40 mouse cellular contexts compared by ENCODE assay signal in genomic region chr4:43771626-43772025, GRCm38 (mm10). TPM values are rescaled to one million over a fixed set of nuclear protein-coding genes. Genes with fewer than 3 reads are reported as not detected.
A peak's percentile ranks its signal among the peaks of the same experiment; 100 is the strongest.
DNase-seq lines count a peak whose midpoint lies in the region; ATAC-seq and TF ChIP-seq lines count a peak whose summit lies in the region.
"Had no signal": no experiment of that assay in that cellular context is flagged by ENCODE, and none has a peak within 500 bp of the region (broad histone marks: within the 10 kb centered on the region; RNA-seq: fewer than 3 reads in every experiment).

No protein-coding gene starts in this region.

- H3K4me3 ChIP-seq in lung, postnatal 0 days (ENCODE audit: low read depth, low read length): no peak overlapping the region
- H3K4me3 ChIP-seq in lung, adult 2 months (replicated peaks; ENCODE audit: extremely low read depth, low read depth, low read length): no peak overlapping the region
- H3K4me3 ChIP-seq: embryonic facial prominence, embryonic 13.5 days; heart, embryonic 15.5 days; hindbrain, embryonic 13.5 days; kidney, embryonic 15.5 days; layer of hippocampus, adult 2 months; left cerebral cortex, adult 2 months; limb, embryonic 12.5 days; liver, embryonic 15.5 days; megakaryocyte, embryonic 14.5 days; midbrain, embryonic 12.5 days; stomach, embryonic 15.5 days had no signal

- TF ChIP-seq EP300 in lung, postnatal 0 days (IDR thresholded peaks at IDR 0.05): no peak

- no peak for TF ChIP-seq POLR2A in lung, adult 2 months (IDR thresholded peaks at IDR 0.05; ENCODE audit: borderline replicate concordance, extremely low read depth, low read depth, low read length)

- no peaks in the 10 kb centered on the region for H3K27me3 ChIP-seq in lung, postnatal 0 days (replicated peaks; ENCODE audit: insufficient read depth, low read length)
- H3K27me3 ChIP-seq: embryonic facial prominence, embryonic 13.5 days; hindbrain, embryonic 13.5 days; kidney, embryonic 15.5 days; limb, embryonic 12.5 days; liver, embryonic 15.5 days; midbrain, embryonic 12.5 days; stomach, embryonic 15.5 days had no signal

- peak; percentile 25; the same call in 1 of the 2 replicates for ATAC-seq in lung, postnatal 0 days
- ATAC-seq: forebrain, embryonic 16.5 days; Patski had no signal

- H3K27ac ChIP-seq in lung, postnatal 0 days (ENCODE audit: low read length): no peak overlapping the region
- H3K27ac ChIP-seq: embryonic facial prominence, embryonic 13.5 days; heart, embryonic 15.5 days; hindbrain, embryonic 13.5 days; kidney, embryonic 15.5 days; layer of hippocampus, adult 2 months; left cerebral cortex, adult 2 months; limb, embryonic 12.5 days; liver, embryonic 15.5 days; midbrain, embryonic 12.5 days; stomach, embryonic 15.5 days had no signal

- H3K9ac ChIP-seq in lung, postnatal 0 days (replicated peaks; ENCODE audit: low read depth): no peak overlapping the region
- H3K9ac ChIP-seq: embryonic facial prominence, embryonic 13.5 days; heart, embryonic 15.5 days; hindbrain, embryonic 13.5 days; kidney, embryonic 15.5 days; limb, embryonic 12.5 days; liver, embryonic 15.5 days; midbrain, embryonic 12.5 days; stomach, embryonic 15.5 days had no signal

- peak; percentile 21 for DNase-seq in adrenal gland, postnatal 14 days
- no peak for DNase-seq in adrenal gland, postnatal 4 days (ENCODE audit: low spot score in 2 of 2)
- peak; percentile 42 for DNase-seq in lung, postnatal 0 days (ENCODE audit: low spot score)
- DNase-seq in lung, adult 2 months: no peak
- DNase-seq in fibroblast of lung, adult 2 months (ENCODE audit: low read depth): peak; percentile 63
- no peak for DNase-seq in kidney, adult 11 months
- DNase-seq in right cerebral cortex, postnatal 10 days (ENCODE audit: low spot score in 2 of 2): no peak
- DNase-seq: cerebellum, adult 11-12 months; cerebellum, adult 9-11 months; embryo, embryonic 11 days; heart, postnatal 36 days; kidney, adult 18-20 months; kidney, postnatal 36 days; retina, postnatal 1 day; right cerebral cortex, postnatal 25 days; thymus, adult 18-20 months; thymus, postnatal 25 days had no signal

- 39% methylated on average over 6 of the region's 6 CpGs for WGBS in lung, postnatal 0 days
- 30% methylated on average over 6 of the region's 6 CpGs for WGBS in lung, adult 2 months

- no peak for TF ChIP-seq CTCF in lung, postnatal 0 days (IDR thresholded peaks at IDR 0.05)
- no peak for TF ChIP-seq CTCF in lung, adult 2 months (IDR thresholded peaks at IDR 0.05; ENCODE audit: insufficient read depth, low read length)

- no peaks in the 10 kb centered on the region for H3K9me3 ChIP-seq in lung, postnatal 0 days (ENCODE audit: low read length)
- H3K9me3 ChIP-seq: embryonic facial prominence, embryonic 13.5 days; G1E; heart, embryonic 15.5 days; hindbrain, embryonic 13.5 days; kidney, embryonic 15.5 days; limb, embryonic 12.5 days; liver, embryonic 15.5 days; midbrain, embryonic 12.5 days; stomach, embryonic 15.5 days had no signal

- no peaks in the 10 kb centered on the region for H3K36me3 ChIP-seq in lung, postnatal 0 days (ENCODE audit: insufficient read depth, low read length)
- H3K36me3 ChIP-seq: embryonic facial prominence, embryonic 13.5 days; G1E; heart, embryonic 15.5 days; hindbrain, embryonic 13.5 days; kidney, embryonic 15.5 days; limb, embryonic 12.5 days; liver, embryonic 15.5 days; midbrain, embryonic 12.5 days; stomach, embryonic 15.5 days had no signal

- no peak overlapping the region for H3K4me2 ChIP-seq in lung, postnatal 0 days (replicated peaks; ENCODE audit: low read depth, low read length)
- H3K4me2 ChIP-seq: embryonic facial prominence, embryonic 13.5 days; heart, embryonic 15.5 days; hindbrain, embryonic 13.5 days; kidney, embryonic 15.5 days; limb, embryonic 12.5 days; liver, embryonic 15.5 days; midbrain, embryonic 12.5 days; stomach, embryonic 15.5 days had no signal

- no peaks in the 10 kb centered on the region for H3K4me1 ChIP-seq in lung, postnatal 0 days (ENCODE audit: insufficient read depth, low read depth, low read length)
- H3K4me1 ChIP-seq in lung, adult 2 months (ENCODE audit: control insufficient read depth, insufficient read depth, low read length): no peaks in the 10 kb centered on the region; the same call in 1 of the 2 replicates
- H3K4me1 ChIP-seq: embryonic facial prominence, embryonic 13.5 days; hindbrain, embryonic 13.5 days; kidney, embryonic 15.5 days; limb, embryonic 12.5 days; liver, embryonic 15.5 days; megakaryocyte, embryonic 14.5 days; midbrain, embryonic 12.5 days; stomach, embryonic 15.5 days had no signal

RNA-seq across cellular contexts. Expression of gene Olfr159, which starts 0.8 kb away (rescaled TPM):
- total RNA-seq in adrenal gland, postnatal 14 days (2021): not detected in 2 replicates
- total RNA-seq in adrenal gland, postnatal 4 days (2021): not detected
- not detected in 2 replicates for polyA plus RNA-seq in lung, postnatal 0 days (2015; fragmentation: Nextera tagmentation; extraction: Ambion mirVana)
- polyA plus RNA-seq in lung, adult 2 months (2012; rRNA removed): 0.13 TPM in 1 of 2 replicates, not detected in the other
- total RNA-seq: G1E; gastrocnemius, adult 8-10 months; gastrocnemius, postnatal 4 days; heart, postnatal 36 days; layer of hippocampus, adult 2 months; layer of hippocampus, postnatal 14 days; left cerebral cortex, adult 2 months; left cerebral cortex, postnatal 25 days; liver, adult 2 months; monocyte, adult 5-6 weeks had no signal
- polyA plus RNA-seq: embryonic facial prominence, embryonic 13.5 days; forebrain, embryonic 11.5 days; forebrain, embryonic 16.5 days; G1E; heart, embryonic 15.5 days; hindbrain, embryonic 13.5 days; kidney, embryonic 15.5 days; limb, embryonic 12.5 days; liver, adult 2 months; liver, embryonic 15.5 days; lung, embryonic 16.5 days; midbrain, embryonic 12.5 days; neural tube, embryonic 14.5 days; Patski; stomach, embryonic 15.5 days had no signal

RNA-seq across cellular contexts. Expression of gene Spaar, which starts 41.8 kb away (rescaled TPM):
- 4.2 and 6.2 TPM in 2 replicates for total RNA-seq in adrenal gland, postnatal 14 days (2021)
- total RNA-seq in adrenal gland, postnatal 4 days (2021): 1 to 10 TPM; 1.4 to 2.0 TPM
- 5.7 and 8.1 TPM in 2 replicates for polyA plus RNA-seq in lung, postnatal 0 days (2015; fragmentation: Nextera tagmentation; extraction: Ambion mirVana)
- 5.7 and 9.4 TPM in 2 replicates for polyA plus RNA-seq in lung, adult 2 months (2012; rRNA removed)
- total RNA-seq: monocyte, adult 5-6 weeks had no signal
- polyA plus RNA-seq: forebrain, embryonic 11.5 days; G1E; hindbrain, embryonic 13.5 days; midbrain, embryonic 12.5 days; neural tube, embryonic 14.5 days had no signal

RNA-seq across cellular contexts. Expression of gene Hrct1, which starts 44.6 kb away (rescaled TPM):
- total RNA-seq in adrenal gland, postnatal 14 days (2021): 4.4 and 6.2 TPM in 2 replicates
- 1 to 10 TPM; 2.4 to 3.6 TPM for total RNA-seq in adrenal gland, postnatal 4 days (2021)
- polyA plus RNA-seq in lung, postnatal 0 days (2015; fragmentation: Nextera tagmentation; extraction: Ambion mirVana): 11.8 and 19.3 TPM in 2 replicates
- polyA plus RNA-seq in lung, adult 2 months (2012; rRNA removed): 14.4 and 15.1 TPM in 2 replicates
- total RNA-seq: monocyte, adult 5-6 weeks had no signal
- polyA plus RNA-seq: forebrain, embryonic 11.5 days; G1E had no signal

RNA-seq across cellular contexts. Expression of gene Olfr156, which starts 52.1 kb away (rescaled TPM):
- total RNA-seq in adrenal gland, postnatal 14 days (2021): not detected in 2 replicates
- not detected for total RNA-seq in adrenal gland, postnatal 4 days (2021)
- polyA plus RNA-seq in lung, postnatal 0 days (2015; fragmentation: Nextera tagmentation; extraction: Ambion mirVana): not detected in 2 replicates
- not detected in 2 replicates for polyA plus RNA-seq in lung, adult 2 months (2012; rRNA removed)
- total RNA-seq: gastrocnemius, adult 8-10 months; gastrocnemius, postnatal 4 days; heart, postnatal 36 days; layer of hippocampus, adult 2 months; layer of hippocampus, postnatal 14 days; left cerebral cortex, adult 2 months; left cerebral cortex, postnatal 25 days; liver, adult 2 months; monocyte, adult 5-6 weeks had no signal
- polyA plus RNA-seq: embryonic facial prominence, embryonic 13.5 days; forebrain, embryonic 11.5 days; forebrain, embryonic 16.5 days; G1E; heart, embryonic 15.5 days; hindbrain, embryonic 13.5 days; kidney, embryonic 15.5 days; limb, embryonic 12.5 days; liver, adult 2 months; liver, embryonic 15.5 days; lung, embryonic 16.5 days; midbrain, embryonic 12.5 days; neural tube, embryonic 14.5 days; Patski; stomach, embryonic 15.5 days had no signal

Comparison
In these comparisons a context has a peak if more than half of its experiments do, and no peak if none do; other contexts are left out.
1. DNase-seq: peak in adrenal gland, postnatal 14 days (single experiment), lung, postnatal 0 days (single experiment) and fibroblast of lung, adult 2 months (single experiment); none in adrenal gland, postnatal 4 days (0 of 2), lung, adult 2 months (single experiment), kidney, adult 11 months (single experiment) and right cerebral cortex, postnatal 10 days (0 of 2).